Mouse (Mus musculus): ENCODE data around the gene Cenpc1.
A peak's percentile ranks its signal among the peaks of the same experiment; 100 is the strongest.

Cenpc1 gene

DNA sequence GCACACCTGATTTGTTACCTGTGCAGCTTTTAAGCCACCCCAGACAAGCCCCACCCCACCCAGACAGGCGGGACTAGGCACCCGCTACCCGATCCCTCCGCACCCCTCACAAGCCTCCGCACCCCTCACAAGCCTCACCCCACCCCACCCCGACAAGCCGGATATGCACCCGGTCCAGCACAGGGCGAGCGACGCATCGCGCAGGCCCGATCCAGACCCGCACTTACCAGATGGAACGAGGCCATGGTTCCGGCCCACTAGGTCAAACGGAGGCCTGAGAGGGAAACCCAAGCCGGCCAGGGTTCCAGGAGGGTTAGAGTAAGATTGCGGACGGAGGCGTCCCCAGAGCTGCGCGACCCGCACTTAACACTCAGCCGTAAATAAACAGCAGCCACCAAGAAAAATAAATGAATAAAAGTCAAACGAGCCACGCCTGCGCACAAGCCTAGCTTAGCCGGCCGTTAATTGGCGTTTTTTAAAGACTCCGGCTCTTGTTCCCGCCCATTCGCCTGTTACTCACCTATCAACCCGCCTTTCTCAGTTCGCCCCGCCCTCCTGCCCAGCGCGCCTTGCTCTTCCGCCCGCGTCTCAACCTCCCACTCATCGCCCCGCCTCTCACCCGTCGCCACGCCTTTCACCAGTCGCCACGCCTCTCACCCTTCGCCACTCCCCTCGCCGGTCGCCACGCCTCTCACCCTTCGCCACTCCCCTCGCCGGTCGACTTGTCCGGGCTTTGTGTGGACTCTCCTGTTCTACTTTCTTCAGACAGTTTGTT, at the start of gene Cenpc1:
TSS of gene Cenpc1 (minus strand) at position 483 of the 775 bp plus-strand sequence.
- DNase-seq (ENCODE audit: low read depth, low spot score) = peak; percentile 90

DNA sequence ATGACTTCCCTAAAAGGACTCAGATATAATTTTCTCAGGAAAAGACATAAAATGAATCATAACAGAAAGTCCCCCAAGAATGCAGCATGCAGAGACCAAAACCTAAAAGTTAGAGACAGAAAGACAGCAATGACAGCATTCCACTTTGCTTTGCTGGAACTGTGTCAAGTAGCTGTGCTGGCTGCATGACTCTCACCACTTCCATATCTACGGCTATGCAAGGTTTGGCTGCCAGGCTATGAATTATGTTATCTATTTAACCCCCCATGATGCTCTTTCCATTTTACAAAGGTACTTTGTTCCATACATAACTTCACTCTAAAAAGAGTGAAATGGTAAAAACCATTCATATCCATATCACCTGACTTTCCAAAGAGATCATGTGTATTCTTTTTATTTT, 48.6 kb upstream of the Cenpc1 start:
- no peak for DNase-seq (ENCODE audit: low read depth, low spot score)

DNA sequence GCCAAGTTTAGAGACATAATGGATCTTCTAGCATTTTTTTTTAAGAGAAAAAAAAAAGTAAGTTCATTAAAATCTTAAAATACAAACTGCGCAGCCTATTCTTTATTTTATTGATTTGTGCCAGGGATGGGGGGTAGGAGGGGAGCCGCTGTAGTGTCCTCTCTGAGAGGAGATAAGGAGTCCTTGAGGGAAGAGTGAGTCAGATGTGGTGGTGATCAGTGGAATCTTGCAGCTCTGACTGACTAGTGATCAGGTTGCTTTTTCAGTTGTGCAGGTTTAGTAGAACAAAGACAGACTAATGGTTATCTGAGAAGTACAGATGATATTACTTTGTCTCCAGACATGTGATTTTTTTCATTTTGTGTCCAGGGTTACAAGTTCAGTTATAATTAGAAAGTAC, 47.7 kb upstream of the Cenpc1 start:
- no peak for DNase-seq (ENCODE audit: low read depth, low spot score)

DNA sequence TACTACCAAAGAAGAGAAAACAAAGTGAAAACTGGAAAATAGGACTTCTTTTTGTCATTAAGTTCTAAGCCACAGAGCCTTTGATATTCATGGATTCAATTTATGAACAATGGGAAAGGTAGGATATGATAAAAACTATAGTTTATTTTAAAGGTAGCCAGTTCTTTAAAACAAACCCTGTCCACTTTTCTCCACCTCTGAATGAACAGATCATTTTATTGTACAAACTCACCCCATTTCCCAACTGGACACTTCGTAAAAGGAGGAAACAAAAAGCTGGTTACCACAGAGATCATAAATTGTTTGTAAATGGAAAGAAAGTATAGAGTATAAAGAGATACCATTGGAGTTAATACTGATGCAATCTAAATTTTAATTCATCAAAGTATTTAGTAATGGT, 45.7 kb upstream of the Cenpc1 start:
- DNase-seq (ENCODE audit: low read depth, low spot score) = no peak

DNA sequence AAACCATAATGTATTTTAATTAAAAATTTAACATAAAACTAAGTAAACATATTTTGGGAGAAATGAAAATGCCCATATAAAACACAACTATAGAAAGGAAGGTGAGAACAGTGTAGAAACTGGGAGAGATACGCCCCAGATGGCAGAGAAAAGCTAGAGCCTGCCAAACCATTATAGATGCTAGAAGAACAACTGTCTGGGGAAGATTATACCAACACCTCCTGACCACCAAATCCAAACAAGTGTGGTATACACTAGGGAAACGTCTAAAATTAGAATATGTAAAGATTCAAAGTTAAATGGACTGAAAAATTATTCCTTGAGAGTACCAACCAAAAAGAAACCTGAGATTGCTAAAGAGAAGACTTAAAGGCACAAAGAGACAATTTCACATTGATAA, 41.2 kb upstream of the Cenpc1 start:
- DNase-seq (ENCODE audit: low read depth, low spot score) = no peak

DNA sequence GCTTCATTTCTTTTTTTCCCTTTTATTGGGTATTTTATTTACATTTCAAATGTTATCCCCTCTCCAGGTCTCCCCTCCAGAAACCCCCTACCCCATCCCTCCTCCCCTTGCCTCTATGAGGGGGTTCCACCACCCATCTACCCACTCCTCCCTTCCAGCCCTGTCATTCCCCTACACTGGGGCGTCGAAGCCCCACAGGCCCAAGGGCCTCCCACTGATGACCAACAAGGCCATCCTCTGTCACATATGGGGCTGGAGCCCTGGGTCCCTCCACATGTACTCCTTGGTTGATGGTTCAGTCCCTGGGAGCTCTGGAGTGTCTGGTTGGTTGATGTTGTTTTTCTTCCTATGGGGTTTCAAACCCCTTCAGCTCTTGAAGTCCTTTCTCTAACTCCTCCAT, 36.8 kb upstream of the Cenpc1 start:
- DNase-seq (ENCODE audit: low read depth, low spot score) = no peak

DNA sequence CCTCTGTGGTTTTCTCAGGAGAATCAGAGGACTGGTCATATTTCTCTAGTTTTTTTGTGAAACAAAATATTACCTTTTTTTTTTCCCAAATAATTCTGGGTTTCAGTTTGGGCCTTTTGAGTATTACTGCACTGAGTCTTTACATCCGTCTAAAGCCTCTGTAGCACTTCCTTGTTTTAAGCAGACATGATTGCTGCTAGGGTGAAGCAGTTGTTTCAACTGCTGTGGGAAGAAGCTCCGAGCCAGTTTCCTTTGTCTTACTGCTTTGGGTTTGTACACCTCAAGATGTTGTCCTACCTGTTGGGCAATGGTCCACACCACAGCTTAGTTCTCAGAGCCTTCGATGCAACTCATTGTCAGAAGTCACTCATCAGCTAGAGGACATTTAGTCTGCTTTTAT, 35.2 kb upstream of the Cenpc1 start:
- DNase-seq (ENCODE audit: low read depth, low spot score) = no peak

DNA sequence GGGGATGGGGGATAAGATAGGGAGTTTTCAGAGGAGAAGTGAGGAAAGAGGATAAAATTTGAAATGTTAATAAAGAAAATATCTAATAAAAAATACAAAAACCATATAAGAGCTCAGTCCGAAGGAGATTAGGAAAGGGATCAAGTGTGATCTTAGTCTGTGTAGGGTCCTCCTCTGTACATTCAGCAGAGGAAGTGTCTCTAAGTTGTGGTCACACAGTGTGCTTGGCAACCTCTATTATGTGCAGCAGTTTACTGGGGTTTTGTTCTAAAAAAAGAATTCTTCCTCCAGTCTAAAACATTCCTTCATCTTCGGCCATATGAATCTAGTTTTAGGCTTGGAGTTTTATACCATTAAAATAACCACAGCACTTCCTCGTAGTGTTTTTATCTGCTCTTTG, 33.6 kb upstream of the Cenpc1 start:
- DNase-seq (ENCODE audit: low read depth, low spot score) = no peak

DNA sequence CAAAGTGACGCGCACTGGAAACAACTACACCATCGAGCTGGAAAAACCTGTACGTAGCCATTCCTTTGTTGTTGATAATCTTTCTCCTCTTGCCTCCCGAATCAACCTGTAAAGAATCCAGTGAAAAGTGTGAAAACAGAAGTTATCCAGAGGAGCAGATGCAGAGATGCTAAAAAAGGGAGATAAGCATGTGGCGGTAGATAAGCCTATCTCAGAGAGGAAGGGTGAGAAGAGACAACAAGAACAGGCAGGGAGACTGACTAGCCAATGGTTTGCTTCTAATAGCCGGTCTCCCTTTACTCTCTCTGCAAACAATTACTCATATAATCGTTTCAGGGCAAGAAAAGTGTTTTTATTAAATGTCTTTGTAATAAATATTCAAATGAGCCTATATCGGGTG, 29.4 kb upstream of the Cenpc1 start:
- no peak for DNase-seq (ENCODE audit: low read depth, low spot score)

DNA sequence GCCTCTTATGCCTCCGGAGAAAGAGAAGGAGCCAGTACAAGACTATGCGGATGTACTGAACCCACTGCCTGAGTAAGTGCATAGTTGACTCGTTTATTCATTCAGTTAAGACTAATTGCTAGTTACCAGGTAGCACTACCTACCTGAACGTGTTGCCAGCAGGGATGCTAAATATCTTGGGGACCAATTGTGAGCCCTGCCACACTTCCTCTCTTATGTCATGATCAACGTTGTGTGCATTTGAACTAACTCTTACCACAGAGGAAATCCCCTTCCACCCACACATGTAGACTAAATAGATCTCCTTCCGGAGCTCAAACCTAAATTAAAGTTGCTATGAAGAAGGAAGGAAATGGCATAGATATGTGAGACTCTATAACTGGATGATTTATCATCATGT, 21.4 kb upstream of the Cenpc1 start:
- DNase-seq (ENCODE audit: low read depth, low spot score) = no peak

DNA sequence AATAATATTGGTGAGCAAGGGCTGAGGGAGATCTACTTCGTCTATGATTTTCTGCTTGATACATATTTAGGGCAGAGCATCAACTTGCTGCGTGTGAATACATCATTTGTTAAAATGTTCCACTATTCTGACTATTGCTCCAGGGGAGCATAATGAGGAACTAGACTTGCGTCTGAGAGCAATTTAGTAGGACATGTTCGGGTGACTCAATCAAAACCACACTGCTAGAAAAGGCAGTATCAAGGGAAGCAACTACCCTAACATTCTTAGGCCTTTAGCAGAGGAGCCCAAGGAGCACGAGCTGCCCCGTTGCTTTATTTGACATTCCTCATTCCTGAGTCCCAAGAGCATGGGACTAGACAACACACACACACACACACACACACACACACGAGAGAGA, 19.6 kb upstream of the Cenpc1 start:
- no peak for DNase-seq (ENCODE audit: low read depth, low spot score)

DNA sequence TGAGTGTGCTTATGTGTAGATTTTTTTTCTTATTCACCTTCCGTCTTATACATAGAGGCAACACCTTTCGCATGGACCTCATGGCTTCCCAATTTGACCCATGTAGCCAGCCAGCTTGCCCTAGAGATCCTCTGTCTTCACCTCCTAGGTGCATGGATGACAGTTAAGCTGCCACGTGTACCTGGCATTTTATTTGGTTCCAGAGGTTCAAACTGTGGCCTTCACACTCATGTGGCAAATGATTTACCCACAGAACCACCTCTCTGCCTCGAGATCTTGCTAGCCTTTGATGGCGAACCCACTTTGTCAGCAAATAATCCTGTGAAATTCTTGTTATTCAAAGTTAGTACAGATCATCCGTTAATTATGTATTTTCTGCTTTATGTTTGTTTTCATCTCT, 18.6 kb upstream of the Cenpc1 start:
- DNase-seq (ENCODE audit: low read depth, low spot score) = no peak

DNA sequence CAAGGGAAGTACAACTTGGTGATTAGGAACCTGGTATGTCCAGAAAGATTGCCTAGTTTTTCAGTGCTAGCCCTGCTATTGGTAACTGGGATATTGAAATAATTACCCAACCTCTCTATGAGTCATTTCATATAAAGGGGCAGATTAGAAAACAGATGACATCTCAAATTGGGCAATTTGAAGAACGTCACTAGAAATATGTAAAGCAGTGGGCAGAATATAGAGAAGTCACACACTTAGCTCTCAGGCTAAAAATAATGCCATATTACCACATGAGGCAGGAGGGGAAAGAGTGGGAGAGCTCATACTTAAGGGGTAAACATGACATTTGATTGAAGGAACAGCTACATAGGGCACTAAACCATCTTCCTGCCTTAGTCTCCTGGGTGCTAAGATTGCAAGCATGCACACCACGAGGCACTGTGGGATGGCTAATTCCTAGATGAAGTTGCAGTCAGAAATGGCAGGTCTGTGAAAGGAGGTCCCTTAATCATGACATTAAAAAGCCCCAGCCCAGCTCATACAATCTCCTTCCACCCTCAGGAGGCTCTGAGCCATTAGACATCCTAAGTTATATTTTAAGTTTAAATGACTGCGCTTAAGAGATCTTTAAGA, 13.4 kb upstream of the Cenpc1 start:
- DNase-seq (ENCODE audit: low read depth, low spot score) = no peak

DNA sequence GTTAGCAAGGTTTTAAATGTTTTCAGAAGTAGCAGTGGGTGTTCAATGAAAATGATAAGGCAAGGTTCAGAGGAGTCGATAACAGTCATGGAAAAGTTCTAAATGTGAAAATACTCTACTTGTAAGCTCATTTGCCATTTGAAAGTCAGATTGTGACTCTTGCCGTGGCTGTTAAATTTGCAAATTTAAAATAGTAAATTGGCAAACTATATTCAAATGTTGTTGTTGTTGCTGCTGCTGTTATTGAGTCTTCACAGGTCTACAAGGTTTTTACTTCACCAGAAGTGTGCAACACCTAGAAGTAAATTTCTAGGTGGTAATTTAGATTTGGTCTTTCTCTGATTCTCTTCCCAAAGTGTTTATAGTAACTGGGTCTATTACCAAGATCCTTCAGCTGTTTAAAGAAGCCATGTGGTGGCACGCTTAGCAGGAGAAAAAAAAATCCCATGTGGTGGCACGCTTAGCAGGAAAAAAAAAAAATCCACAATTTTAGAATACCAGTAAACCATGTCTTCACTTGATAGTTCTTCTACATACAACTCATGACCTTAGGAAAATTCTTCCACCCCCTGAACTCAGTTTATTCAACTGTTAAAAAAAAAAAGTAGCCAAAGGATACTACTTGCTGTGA, 7.5 kb upstream of the Cenpc1 start:
- no peak for DNase-seq (ENCODE audit: low read depth, low spot score)

DNA sequence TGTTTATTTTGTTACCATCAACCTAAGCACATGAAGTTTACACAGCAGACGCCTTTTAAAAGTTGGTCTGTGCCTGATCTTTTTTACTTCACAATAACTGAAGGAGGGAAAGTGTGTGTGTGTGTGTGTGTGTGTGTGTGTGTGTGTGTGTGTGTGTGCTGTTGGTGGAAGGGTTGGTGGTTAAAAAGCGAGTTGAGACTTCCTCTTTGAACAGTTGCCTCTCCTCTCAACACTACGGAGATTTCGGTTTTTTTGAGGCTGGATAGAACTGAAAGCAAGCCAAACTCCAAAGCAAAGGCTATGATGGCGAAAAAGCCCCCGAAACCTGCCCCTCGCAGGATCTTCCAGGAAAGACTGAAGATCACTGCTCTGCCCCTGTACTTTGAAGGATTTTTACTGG, 6.2 kb upstream of the Cenpc1 start, which contains the start of gene Stap1:
TSS of gene Stap1 (plus strand) at position 209 of the 400 bp plus-strand sequence.
- DNase-seq (ENCODE audit: low read depth, low spot score) = no peak

DNA sequence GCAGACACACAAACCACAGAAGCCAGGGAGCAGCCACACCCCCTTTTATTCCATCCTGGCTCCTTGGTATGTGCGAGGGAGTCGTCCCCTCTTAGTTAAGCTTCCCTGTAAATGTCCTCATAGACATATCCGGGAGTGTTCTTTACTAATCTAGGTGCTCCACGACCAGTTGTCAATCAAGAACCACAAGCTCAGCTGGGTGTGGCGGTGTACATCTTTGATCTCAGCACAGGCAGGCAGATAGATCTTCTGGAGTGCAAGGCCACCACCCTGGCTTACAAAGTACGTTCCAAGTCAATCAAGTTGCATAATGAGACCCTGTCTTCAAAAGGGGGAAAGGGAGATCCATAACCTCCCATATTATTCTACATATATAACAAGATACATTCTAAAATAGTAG, 3.7 kb upstream of the Cenpc1 start:
- DNase-seq (ENCODE audit: low read depth, low spot score) = no peak

DNA sequence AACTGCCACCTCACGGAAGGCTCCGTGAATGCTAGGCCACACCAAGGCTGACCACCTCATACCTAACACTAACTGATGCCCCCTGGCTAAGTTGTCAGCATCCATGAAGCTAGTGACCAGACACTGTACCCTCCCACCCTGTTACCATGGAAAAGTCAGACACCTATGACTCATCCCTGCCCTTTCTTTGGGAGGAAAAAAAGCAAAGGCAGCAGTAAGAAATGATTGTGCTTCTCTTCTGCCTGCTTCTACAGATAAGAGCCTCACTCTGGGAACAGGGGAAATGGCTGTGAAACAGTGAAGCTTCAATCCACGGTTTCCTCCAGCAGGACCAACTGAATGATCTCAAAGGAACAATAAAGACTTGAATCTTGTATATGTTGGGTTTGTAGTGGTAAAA, 3.1 kb upstream of the Cenpc1 start:
- no peak for DNase-seq (ENCODE audit: low read depth, low spot score)

DNA sequence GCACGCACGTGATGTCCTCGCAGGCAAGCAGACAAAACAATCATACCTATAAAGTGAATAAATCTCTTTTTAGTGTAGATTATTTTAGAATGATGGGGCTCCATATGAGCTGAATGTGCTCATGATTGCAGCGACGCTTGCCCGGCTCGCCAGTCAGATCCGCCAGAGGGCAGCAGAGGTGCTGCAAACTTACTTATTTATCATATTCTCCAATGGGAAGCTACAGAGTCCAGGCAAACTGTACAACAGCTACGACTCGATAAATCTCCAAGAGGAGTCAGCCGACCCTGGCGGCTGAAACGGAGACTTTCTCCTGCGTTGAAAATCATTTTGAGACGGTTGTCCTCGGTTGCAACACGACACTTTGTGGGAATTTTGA, 1.2 kb upstream of the Cenpc1 start:
- DNase-seq (ENCODE audit: low read depth, low spot score) = peak; percentile 64

DNA sequence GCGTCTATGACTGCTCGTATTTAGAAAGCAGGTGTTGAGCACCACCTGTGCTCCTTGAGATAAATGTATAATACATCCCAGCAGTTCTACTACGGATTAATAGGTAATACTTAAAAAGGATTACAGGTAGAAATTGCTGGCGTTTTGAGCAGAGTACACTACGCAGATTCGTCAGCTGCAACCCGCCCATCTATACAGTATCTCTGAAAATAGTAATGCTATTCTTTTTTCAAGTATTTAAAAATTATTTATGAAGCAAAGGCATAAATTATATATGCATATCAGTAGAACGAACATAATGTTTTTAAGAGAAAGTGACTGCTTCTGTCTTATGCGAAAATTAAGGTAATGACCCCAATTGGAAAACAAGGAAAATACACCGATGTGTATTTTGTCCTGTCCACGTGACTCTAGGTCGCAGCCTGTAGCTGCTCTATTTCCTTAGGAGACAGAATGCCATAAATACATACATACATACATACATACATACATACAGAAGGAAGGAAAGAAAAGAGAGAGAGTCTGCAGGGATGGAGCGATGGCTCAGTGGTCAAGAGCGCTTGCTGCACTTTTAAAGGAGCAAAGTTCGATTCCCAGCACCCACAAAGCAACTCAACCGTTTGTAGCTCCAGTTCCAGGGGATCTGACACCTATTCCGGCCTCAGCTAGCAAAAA, 630 bp upstream of the Cenpc1 start:
- peak; percentile 6 for DNase-seq (ENCODE audit: low read depth, low spot score)

DNA sequence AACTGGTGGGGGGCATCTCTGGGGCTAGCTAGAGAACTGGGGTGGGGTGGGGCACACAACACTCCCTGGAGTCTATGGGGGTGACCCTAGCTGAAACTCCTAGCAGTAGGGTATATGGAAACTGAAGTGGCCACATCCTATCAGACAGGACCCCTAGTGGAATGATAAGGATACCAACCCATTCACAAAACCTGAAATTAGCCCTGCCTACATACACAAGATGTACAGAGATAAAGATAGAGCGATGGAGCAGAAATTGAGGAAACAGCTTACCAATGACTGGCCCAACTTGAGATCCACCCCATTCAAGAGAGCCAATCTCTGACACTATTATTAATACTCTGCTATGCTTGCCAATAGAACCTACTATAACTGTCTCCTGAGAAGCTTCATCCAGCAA, 1.9 kb downstream of the Cenpc1 start:
- DNase-seq (ENCODE audit: low read depth, low spot score) = no peak

DNA sequence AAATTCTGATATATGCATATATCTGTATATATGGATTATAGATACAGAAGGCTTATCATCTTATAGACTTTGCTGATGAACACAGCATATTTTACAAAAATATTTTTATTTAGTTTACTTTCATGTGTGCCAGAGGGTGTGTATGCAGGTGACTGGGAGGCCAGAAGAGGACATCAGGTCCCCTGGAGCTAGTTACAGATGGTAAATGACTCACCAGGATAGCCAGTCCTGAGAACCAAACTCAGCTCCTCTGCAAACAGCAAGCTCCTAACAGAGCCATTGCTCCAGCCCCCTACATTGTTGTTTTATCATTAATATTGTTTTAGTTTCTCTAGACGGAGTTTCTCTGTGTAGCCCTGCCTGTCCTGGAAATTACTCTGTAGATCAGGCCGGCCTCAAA, 35.6 kb downstream of the Cenpc1 start:
- no peak for DNase-seq (ENCODE audit: low read depth, low spot score)
